Mouse (Mus musculus) left cerebral cortex, adult 8-10 months (tissue): ENCODE measurements around the gene Ttc23. TPM values are rescaled to one million over a fixed set of nuclear protein-coding genes. Genes with fewer than 3 reads are reported as not detected.

Experiments
- DNase-seq, 2 experiments: peaks; one replicate each; pipeline ENCODE4 v3.0.0; 2022; ENCODE audit warnings: low spot score in 2 of 2
- microRNA-seq, 2 experiments: library from miRNA; unstranded; fragments of <30 nt; microRNA quantifications; one replicate each; pipeline ENCODE4 v1.2.0; 2022
- total RNA-seq, 4 experiments: library from RNA; stranded (reverse); gene quantifications; 2 replicates each; pipeline ENCODE4 v1.2.4; 2022

The Ttc23 gene
- total RNA-seq, 4 experiments from 2014 or later: 6.2 to 13.1 (median 6.6) TPM

DNA sequence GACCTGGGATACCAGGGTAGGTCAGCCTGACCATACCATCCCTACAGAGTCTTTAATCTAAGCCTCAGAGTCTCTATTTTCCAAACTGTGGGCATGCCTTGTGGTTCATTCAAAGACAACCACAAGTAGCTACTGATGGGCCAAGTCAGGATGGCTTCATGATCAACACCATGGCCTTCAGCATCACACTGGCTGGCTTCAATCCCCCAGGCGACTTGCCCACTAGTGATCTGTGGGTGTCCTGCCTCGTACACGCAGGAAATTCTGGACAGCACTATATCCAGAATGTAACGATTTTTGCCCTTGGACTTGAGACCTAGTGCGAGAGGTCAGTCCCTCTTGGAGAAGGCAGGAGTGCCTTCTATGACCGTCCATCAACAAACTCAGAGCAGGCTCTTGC is 153.3 kb downstream of the Ttc23 start:
- no peak for DNase-seq

- no peak for DNase-seq
Measured at GRCm38 (mm10) chr7:67801022-67801421, 153.8 kb downstream of the Ttc23 start.

- peak; percentile 59 to 86 for DNase-seq
Measured at GRCm38 (mm10) chr7:67803015-67803856, 156.0 kb downstream of the Ttc23 start.

GRCm38 (mm10) chr7:67803857-67804215 is 156.6 kb downstream of the Ttc23 start:
- no peak for DNase-seq

Small RNA genes lying within 50 kb of the gene (microRNA-seq; reads per million reads assigned to microRNA genes)
- gene Gm23844: 0 reads per million in 2 experiments

Other genes with a start within 250 kb of the Ttc23 start
- 10 to 100 TPM; 30.1 to 41.4 (median 32.4) TPM for gene Lrrc28, start 2.1 kb upstream of the Ttc23 start, total RNA-seq
- 10 to 100 TPM; 18.3 to 20.8 (median 19.8) TPM for gene Synm, start 112.3 kb downstream of the Ttc23 start, total RNA-seq